Mouse (Mus musculus): ENCODE measurements around the gene Tpbgl.

Gene Tpbgl

DNA sequence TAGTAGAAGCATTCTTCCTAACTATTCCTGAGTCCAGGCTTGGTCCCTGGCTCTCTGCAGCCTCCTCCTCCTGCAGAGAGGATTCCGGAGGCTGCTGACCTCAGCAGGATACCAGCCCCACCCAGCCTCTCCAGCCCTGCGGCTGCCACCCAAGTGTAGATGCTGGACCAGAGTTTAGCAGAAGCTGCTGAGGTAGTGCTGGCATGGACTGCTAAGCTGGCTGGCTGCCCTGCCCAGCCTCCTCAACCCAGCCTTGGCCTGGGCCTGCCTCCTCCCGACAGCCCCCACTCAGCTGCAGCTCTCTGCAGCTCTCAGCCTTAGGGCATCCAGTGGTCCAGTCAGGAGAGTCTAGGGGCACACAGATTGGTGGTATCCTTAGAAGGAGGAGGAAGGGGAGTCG, 14.3 kb upstream of the Tpbgl start:
- no peak for DNase-seq

DNA sequence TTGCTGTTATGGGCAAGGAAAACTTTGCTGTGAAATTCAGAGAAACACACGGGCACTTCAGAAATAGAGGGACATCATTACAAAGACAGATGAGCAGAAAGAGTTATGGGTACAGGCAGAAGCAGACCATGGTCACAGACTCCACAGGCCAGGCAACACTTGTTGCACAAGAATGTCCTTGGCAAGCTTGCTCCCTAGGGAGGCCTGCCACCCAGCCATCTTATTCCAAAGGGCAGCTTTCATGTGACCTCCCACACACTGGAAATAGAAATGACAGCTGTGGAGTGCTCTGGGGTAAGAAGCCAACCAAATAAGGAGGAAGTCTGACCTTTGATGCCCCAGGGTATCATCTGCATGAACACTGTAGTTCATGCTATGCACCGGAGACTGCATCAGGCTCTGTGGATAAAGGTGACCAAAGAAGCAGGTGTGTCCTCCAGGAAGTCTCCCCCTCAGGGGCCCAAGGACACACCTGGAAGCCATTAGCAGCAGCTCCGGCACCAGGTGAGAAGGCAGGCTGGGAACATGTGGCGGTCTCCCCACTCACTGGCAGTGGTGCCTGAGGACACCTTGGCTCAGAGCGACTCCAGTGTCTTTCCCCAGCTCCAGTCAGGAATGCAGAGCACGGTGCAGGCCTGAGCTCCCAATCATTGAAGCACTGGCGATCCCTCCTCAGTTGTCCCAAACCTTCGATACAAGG, 7.2 kb upstream of the Tpbgl start:
- no peak for DNase-seq

GRCm38 (mm10) chr7:99632286-99632685, 5.4 kb upstream of the Tpbgl start:
- DNase-seq = no peak

DNA sequence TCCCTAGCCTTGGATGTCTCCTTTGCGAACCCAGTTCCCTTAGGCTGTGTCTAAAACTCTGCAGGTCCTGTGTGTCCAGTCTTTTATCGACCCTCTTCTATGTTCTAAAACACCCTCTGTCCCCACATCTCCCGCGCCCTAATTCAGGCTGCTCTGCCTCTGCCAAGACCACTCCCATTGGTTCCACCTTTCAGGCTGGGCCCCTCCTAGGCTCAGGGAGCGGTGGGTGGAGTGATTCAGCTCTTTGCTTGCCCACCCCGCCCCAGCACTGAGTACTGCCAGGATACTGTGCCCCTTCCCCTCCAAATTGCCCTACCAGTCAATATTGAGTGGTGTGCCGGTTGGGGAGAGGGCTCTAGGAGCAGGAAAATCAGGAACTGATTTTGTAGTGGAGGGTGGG, 463 bp upstream of the Tpbgl start:
- no peak for DNase-seq

GRCm38 (mm10) chr7:99625722-99626375, 1.1 kb downstream of the Tpbgl start:
- DNase-seq = peak; percentile 82

- DNase-seq = peak; percentile 53
Measured at GRCm38 (mm10) chr7:99618860-99619259, 8.0 kb downstream of the Tpbgl start.

GRCm38 (mm10) chr7:99618264-99618663, 8.6 kb downstream of the Tpbgl start:
- DNase-seq = no peak

GRCm38 (mm10) chr7:99607632-99608031, 19.3 kb downstream of the Tpbgl start:
- no peak for DNase-seq

DNA sequence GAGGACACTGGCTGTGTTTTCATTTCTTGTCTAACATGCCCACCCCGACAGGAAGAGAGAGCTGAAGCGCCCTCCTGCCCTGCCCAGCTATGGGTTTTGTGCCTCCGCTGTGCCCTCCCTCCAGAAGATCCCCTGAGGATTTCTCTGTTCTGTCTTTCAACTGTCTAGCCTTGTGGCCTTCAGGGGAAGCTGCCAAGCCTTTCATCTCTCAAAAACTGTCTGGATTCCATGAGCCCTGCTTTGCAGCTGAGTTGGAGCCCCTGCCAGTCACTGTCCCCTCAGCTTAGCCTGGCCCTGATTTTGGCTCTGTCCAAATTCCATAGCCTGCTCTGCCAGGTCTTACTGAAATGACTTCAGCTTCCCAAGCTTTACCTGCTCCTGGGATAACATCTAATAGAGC, 20.1 kb downstream of the Tpbgl start:
- DNase-seq = no peak

DNA sequence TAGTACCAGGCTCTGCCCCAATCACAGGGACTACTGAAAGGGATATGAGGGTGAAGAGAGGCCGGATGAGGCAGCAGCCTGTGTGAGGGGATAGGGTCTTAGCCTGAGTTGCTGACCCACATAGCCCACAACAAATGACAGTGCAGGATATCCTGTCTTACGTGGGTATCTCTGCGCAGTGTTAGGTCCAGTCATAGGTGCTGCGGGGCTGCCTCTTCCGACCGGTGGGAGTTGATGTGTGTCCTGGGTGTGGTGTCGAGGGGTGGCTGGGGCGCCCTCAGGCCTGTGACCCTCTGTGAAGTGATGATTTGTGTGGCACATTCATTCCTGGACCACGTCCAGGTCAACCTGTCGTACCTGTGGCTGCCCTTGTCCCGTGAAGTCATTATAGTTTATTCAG, 20.6 kb downstream of the Tpbgl start:
- DNase-seq = no peak

DNA sequence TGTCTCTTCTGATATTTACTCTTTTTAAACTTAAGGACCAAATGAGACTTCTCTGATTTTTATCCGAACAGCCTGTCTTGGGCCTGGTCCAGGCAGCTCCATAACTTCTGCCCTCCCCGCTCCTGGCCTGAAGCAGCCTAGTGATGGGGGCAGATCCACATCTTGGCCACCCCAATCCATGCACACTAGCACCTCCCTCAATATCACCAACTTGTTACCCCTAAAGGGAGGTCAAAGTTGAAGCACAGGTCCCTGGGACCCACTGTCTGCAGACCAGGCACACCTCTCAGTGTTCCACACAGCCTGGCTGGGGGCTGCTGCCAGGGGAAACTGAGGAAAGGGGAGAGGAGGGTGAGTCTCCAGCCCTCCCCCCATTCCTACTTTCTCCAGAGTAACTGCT, 21.8 kb downstream of the Tpbgl start:
- no peak for DNase-seq

DNA sequence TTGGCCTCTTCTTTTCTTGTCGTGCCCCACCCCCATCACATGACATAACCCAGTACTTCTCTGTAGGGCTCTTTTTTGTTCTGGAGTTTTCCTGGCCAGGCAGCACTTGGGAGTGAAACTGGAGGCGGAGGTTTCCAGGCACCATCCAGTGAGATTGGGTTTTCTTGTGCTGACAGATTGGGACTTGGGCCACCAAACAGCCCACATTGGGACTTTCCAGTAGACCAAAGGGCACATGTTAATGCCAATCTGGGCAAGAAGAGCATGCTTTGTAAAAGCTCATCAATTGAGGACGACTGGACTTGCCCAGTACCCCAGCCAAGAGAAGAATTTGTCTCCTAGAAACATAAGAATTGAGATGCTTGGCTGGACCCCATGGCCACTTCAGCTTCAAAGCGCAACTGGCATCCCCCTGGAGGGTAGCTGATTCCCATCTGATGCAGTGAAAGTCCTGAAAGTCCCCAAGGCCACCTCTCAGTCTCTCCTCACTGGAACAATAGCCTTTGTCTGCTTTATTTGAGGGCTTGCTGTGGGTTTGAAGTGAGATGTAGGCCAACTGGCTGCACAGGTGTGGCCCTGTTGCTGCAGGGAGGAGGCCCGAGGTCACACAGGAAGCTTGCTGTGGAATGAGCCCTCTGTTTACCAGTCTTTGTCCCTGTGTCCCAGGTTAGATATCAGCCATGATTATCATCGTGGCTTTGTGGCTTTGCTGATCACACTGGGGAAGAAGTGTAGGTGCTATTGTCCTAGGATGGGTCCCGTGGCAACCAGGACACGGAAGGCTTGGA, 22.8 kb downstream of the Tpbgl start:
- peak; percentile 41 for DNase-seq

GRCm38 (mm10) chr7:99598722-99599121, 28.2 kb downstream of the Tpbgl start:
- no peak for DNase-seq

DNA sequence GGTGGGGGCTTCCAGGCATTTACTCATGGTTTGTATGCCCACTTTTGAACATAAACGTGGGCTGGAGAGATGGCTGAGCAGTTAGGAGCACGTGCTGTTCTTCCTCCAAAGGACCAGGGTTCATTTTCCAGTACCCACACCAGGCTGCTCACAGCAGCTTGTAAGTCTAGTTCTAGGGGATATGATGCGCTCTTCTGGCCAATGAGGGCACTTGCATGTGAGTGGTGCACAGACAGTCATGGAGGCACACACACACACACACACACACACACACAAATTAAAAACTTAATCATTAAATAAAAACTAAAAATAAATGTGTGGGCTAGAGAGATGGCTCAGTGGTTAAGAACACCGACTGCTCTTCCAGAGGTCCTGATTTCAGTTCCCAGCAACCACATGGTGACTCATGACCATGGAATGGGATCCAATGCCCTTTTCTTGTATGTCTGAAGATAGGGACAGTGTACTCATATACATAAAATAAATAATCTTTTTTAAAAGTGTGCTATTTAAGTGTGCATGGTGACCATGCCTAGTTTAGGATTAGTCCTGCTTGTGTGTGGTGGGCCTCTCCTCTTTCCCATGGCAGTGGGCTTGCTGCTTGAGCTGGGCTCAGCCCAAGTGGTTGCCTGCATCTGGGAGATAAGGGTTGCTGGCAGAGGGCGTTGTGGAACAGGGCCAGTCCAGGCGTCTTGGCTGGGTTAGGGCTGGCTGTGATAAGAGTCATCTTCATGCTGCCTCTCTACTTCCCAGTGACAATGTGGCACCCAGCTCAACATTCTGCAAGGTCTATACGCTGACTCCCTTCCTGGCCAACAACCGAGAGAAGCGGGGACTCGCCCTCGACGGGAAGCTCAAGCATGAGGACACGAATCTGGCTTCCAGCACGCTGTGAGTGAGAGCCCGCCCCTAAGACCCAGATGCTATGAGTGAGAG, 32.8 kb downstream of the Tpbgl start:
- no peak for DNase-seq

GRCm38 (mm10) chr7:99592669-99593068, 34.2 kb downstream of the Tpbgl start:
- no peak for DNase-seq

DNA sequence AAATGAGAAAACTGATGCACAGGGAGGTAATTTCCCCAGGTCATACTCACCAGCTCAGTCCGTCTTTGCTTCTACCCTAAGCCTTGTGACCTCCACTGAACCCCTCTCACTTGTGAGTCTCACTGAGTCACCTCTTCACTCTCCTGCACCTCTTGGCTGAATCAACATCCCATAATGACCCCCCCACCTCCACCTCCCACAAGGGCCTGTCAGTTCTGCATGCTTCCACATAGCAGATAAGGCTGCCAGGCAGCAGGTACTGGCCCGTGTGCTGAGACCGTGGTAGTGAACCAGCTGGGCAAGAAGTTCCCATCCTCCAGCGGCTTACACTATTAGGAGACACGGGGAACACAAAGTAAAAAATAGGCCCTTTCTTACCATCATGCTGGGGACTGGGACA, 36.3 kb downstream of the Tpbgl start:
- no peak for DNase-seq

DNA sequence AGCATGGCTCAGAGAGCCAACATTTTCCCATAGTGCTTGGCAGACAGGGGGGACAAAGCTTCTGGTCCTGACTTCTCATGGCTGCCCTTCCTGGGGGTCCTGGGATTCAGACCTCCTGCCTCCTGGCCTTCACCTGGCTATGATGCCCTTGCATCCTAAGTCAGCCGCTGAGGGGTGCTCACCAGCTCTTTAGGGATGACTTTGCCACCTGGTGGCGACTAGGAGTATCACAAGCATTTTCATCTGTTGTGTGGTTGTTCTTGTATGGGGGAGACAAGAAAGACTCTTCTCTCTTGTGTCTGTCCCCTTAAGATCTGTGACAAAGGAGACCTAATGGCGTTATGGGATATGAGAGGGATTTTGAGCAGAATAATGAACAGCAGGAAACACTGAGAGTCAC, 36.8 kb downstream of the Tpbgl start:
- DNase-seq = peak; percentile 83

GRCm38 (mm10) chr7:99585976-99586375, 40.9 kb downstream of the Tpbgl start:
- no peak for DNase-seq

DNA sequence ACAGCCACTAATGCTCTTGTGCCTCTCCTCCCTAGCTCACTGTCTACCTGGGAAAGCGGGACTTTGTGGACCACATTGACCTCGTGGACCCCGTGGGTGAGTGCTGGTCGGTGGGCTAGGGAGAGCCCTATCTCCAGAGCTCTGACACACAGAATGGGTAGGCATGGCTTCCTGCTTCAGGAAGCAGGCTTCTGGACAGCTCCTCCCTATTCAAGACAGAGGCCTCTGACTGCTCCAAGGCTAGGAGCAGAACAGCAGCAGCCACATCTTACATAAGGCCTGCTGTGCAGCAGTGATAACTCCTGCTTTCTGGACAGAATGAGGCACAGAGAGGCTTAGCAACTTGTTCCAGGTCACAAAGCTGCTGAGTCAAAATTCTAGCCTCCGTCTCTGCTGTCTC, 43.3 kb downstream of the Tpbgl start:
- DNase-seq = no peak

DNA sequence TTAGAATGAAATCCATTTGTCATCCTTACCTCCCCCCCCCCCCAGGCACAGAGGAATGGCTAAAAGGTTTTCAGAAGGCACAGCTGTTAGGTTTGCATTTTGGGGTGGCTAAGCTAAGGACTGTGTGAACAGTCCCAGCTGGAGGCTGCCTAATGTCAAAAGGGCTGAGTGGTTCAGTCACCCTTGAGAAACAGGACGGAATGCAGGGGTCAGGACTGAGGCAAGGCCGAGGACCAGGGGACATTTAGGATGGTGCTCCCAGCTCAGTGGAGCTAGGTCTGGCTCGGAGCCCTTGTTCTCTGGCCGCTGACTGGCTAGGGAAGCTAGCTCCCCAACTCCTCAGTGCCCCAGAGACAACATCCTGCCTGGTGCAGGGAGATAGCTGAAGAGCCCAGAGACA, 44.0 kb downstream of the Tpbgl start:
- DNase-seq = no peak

DNA sequence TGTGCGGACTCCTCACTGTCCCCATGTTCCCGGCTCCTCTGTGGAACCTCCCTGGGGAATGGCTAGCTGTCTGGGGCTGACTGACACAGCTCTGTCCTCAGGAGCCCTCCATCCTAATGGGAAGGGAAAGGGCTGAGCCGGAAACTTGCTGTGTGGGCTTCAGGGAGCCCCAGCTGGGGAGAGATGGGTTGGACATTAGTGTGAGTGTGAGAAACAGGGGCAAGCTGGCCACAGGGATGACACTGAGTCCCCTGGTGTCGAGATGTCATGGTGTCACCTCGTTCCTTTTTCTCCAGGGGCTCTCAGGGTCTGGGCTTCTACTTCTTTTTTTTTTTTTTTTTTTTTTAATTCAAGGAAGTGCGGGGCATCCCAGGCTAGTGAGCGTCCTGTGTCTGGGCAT, 44.6 kb downstream of the Tpbgl start:
- no peak for DNase-seq

- no peak for DNase-seq
Measured at GRCm38 (mm10) chr7:99580247-99580646, 46.7 kb downstream of the Tpbgl start.
